Mouse (Mus musculus): ENCODE measurements at regions not wholly inside any gene's neighbourhood (a gene's known extent, or its start where the extent isn't known, plus 50 kb on each side); places are given as distances from the start of the nearest gene placed in this dataset.
A peak's percentile ranks its signal among the peaks of the same experiment; 100 is the strongest.

GRCm38 (mm10) chrX:12530406-12531311 lies 56.9 kb upstream of the Atp6ap2 start:
- TF ChIP-seq ZNF384 (IDR thresholded peaks at IDR 0.05; ENCODE audit: low read depth, low read length) (no peak), MAFK (IDR thresholded peaks at IDR 0.05; ENCODE audit: insufficient read depth, low read depth, low read length) (0 out of 2 replicates have a peak, but pooled peaks have one; percentile 44), HCFC1 (IDR thresholded peaks at IDR 0.05; ENCODE audit: borderline replicate concordance, insufficient read depth, low read length) (no peak)

All from ES-E14 (cell line).